17 mouse cellular contexts compared by ENCODE assay signal in the genomic region with DNA sequence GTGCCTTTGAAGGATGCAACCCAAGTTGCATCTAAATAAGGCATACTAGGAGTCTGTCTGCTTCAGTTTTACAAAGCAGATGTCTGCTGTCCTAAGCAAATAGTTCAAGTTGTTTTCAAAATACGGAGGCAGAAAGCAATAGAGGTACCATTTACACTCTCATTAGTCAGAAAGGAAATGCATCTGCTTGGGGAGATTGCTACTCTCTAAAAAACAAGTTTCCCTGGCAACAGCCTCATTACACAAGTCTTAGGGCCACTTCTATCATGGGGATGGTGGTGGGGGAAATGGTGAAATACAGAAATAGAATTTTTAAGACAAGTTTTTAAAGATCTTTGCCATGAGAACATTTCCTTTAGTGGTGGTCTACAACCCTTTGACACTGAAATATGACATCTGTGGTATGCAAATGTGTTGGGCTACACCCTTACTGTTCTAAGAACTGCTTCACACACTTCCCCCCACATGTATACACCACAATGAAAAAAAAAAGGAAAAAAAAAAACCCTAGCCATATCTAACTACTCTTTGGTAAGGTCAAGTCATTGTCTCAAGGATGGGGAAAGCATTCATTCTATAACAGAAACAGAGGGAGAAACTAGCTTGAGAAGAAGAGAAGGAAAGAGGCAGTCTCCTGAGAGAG. TPM values are rescaled to one million over a fixed set of nuclear protein-coding genes. Genes with fewer than 3 reads are reported as not detected.
DNase-seq lines count a peak whose midpoint lies in the region; ATAC-seq lines count a peak whose summit lies in the region.
"Had no signal": no experiment of that assay in that cellular context is flagged by ENCODE, and none has a peak within 500 bp of the region (broad histone marks: within the 10 kb centered on the region; RNA-seq: fewer than 3 reads in every experiment).

No protein-coding gene starts in this region.

- DNase-seq in CD4-positive helper T cell, adult 2 months (ENCODE audit: low read depth, low spot score) = peak; percentile 34
- DNase-seq in forebrain, embryonic 11.5 days (ENCODE audit: low spot score) = no peak
- DNase-seq in adrenal gland, adult (ENCODE audit: inconsistent age in 2 of 2, low spot score in 1 of 2) = no peak
- no peak for DNase-seq in cerebellum, adult 11 months
- no peak for DNase-seq in heart, embryonic 10.5 days (ENCODE audit: low spot score)
- DNase-seq: cerebellum, postnatal 10 days; heart, adult 18-20 months; heart, postnatal 4 days; liver; spleen, adult 18-20 months had no signal

- H3K27ac ChIP-seq in hindbrain, embryonic 12.5 days = 0 out of 2 replicates have a peak overlapping the region, but pooled peaks have one; percentile 23
- no peak overlapping the region for H3K27ac ChIP-seq in hindbrain, embryonic 16.5 days (ENCODE audit: low read depth, low read length)
- H3K27ac ChIP-seq in forebrain, embryonic 11.5 days (ENCODE audit: low read depth, low read length) = peak overlapping the region; percentile 68
- no peak overlapping the region for H3K27ac ChIP-seq in heart, embryonic 10.5 days
- H3K27ac ChIP-seq: embryonic facial prominence, embryonic 13.5 days; kidney, embryonic 15.5 days had no signal

- 10% methylated on average over 1 of the region's 1 CpGs for WGBS in hindbrain, embryonic 12.5 days
- WGBS in hindbrain, embryonic 16.5 days = 18% methylated on average over 1 of the region's 1 CpGs
- WGBS in forebrain, embryonic 11.5 days = 7% methylated on average over 1 of the region's 1 CpGs
- WGBS in heart, embryonic 10.5 days = 36% methylated on average over 1 of the region's 1 CpGs

- H3K9me3 ChIP-seq in hindbrain, embryonic 12.5 days (replicated peaks) = no peaks in the 10 kb centered on the region
- no peaks in the 10 kb centered on the region for H3K9me3 ChIP-seq in hindbrain, embryonic 16.5 days (ENCODE audit: control insufficient read depth, low read length)
- H3K9me3 ChIP-seq in forebrain, embryonic 11.5 days (ENCODE audit: control insufficient read depth, low read length) = no peaks in the 10 kb centered on the region
- H3K9me3 ChIP-seq in heart, embryonic 10.5 days = no peaks in the 10 kb centered on the region
- H3K9me3 ChIP-seq: embryonic facial prominence, embryonic 13.5 days; kidney, embryonic 15.5 days had no signal

- no peak overlapping the region for H3K4me3 ChIP-seq in hindbrain, embryonic 12.5 days
- H3K4me3 ChIP-seq in hindbrain, embryonic 16.5 days (ENCODE audit: low read length) = no peak overlapping the region
- no peak overlapping the region for H3K4me3 ChIP-seq in forebrain, embryonic 11.5 days (ENCODE audit: low read depth, low read length)
- H3K4me3 ChIP-seq in heart, embryonic 10.5 days = no peak overlapping the region
- H3K4me3 ChIP-seq: embryonic facial prominence, embryonic 13.5 days; kidney, embryonic 15.5 days; myocyte had no signal

- H3K27me3 ChIP-seq in hindbrain, embryonic 12.5 days = no peaks in the 10 kb centered on the region
- H3K27me3 ChIP-seq in hindbrain, embryonic 16.5 days (replicated peaks; ENCODE audit: control insufficient read depth, insufficient read depth, low read length) = no peaks in the 10 kb centered on the region
- H3K27me3 ChIP-seq in forebrain, embryonic 11.5 days (ENCODE audit: control insufficient read depth, insufficient read depth, low read length) = no peaks in the 10 kb centered on the region
- H3K27me3 ChIP-seq in heart, embryonic 10.5 days (ENCODE audit: insufficient read depth, poor library complexity, severe bottlenecking) = no peaks in the 10 kb centered on the region
- H3K27me3 ChIP-seq: embryonic facial prominence, embryonic 13.5 days; kidney, embryonic 15.5 days had no signal

- no peak overlapping the region for H3K4me2 ChIP-seq in hindbrain, embryonic 12.5 days (replicated peaks)
- no peak overlapping the region for H3K4me2 ChIP-seq in hindbrain, embryonic 16.5 days (ENCODE audit: low read length)
- H3K4me2 ChIP-seq in forebrain, embryonic 11.5 days (ENCODE audit: low read depth, low read length, severe bottlenecking) = no peak overlapping the region
- H3K4me2 ChIP-seq: embryonic facial prominence, embryonic 13.5 days; kidney, embryonic 15.5 days had no signal

- peak; percentile 35; the same call in 1 of the 2 replicates for ATAC-seq in hindbrain, embryonic 12.5 days (ENCODE audit: low FRiP score)
- no peak for ATAC-seq in hindbrain, embryonic 16.5 days
- peak; percentile 63 for ATAC-seq in forebrain, embryonic 11.5 days (replicated peaks; ENCODE audit: low FRiP score)
- peak; percentile 73 for ATAC-seq in megakaryocyte progenitor cell, adult 5-6 weeks (replicated peaks; ENCODE audit: poor library complexity)
- ATAC-seq: lung, postnatal 0 days had no signal

- no peaks in the 10 kb centered on the region for H3K36me3 ChIP-seq in hindbrain, embryonic 12.5 days
- H3K36me3 ChIP-seq in hindbrain, embryonic 16.5 days (ENCODE audit: control insufficient read depth, insufficient read depth, low read length) = no peaks in the 10 kb centered on the region
- no peaks in the 10 kb centered on the region for H3K36me3 ChIP-seq in forebrain, embryonic 11.5 days (ENCODE audit: control insufficient read depth, insufficient read depth, low read length)
- no peaks in the 10 kb centered on the region for H3K36me3 ChIP-seq in heart, embryonic 10.5 days
- H3K36me3 ChIP-seq: embryonic facial prominence, embryonic 13.5 days; kidney, embryonic 15.5 days had no signal

- no peak overlapping the region for H3K9ac ChIP-seq in hindbrain, embryonic 12.5 days
- no peak overlapping the region for H3K9ac ChIP-seq in hindbrain, embryonic 16.5 days (ENCODE audit: low read depth, low read length)
- H3K9ac ChIP-seq in forebrain, embryonic 11.5 days (ENCODE audit: low read length) = no peak overlapping the region
- H3K9ac ChIP-seq: embryonic facial prominence, embryonic 13.5 days; kidney, embryonic 15.5 days had no signal

- peaks cover 2% of the 10 kb centered on the region; the same call in 1 of the 2 replicates for H3K4me1 ChIP-seq in hindbrain, embryonic 12.5 days
- no peaks in the 10 kb centered on the region; the same call in 1 of the 2 replicates for H3K4me1 ChIP-seq in hindbrain, embryonic 16.5 days (ENCODE audit: control insufficient read depth, insufficient read depth, low read depth, low read length)
- H3K4me1 ChIP-seq in forebrain, embryonic 11.5 days (replicated peaks; ENCODE audit: control insufficient read depth, insufficient read depth, low read length) = peaks cover 4% of the 10 kb centered on the region; the same call in 1 of the 2 replicates
- H3K4me1 ChIP-seq in heart, embryonic 10.5 days = no peaks in the 10 kb centered on the region
- H3K4me1 ChIP-seq: embryonic facial prominence, embryonic 13.5 days; kidney, embryonic 15.5 days had no signal

RNA-seq across cellular contexts. Expression of gene D1Ertd622e, which starts 38.5 kb away (rescaled TPM):
- 34.0 and 37.8 TPM in 2 replicates for polyA plus RNA-seq in hindbrain, embryonic 12.5 days (2016; fragmentation: Nextera tagmentation; extraction: Ambion mirVana)
- 59.7 and 60.5 TPM in 2 replicates for polyA plus RNA-seq in hindbrain, embryonic 16.5 days (2015; fragmentation: Nextera tagmentation; extraction: Ambion mirVana)
- polyA plus RNA-seq in forebrain, embryonic 11.5 days (2014; fragmentation: Nextera tagmentation; extraction: Ambion mirVana) = 46.2 and 46.8 TPM in 2 replicates
- total RNA-seq in megakaryocyte progenitor cell, adult 5-6 weeks (2015) = 33.0 and 35.2 TPM in 2 replicates
- total RNA-seq in megakaryocyte progenitor cell, adult 5-6 weeks (2017) = 40.5 and 40.9 TPM in 2 replicates
- 9.3 and 12.1 TPM in 2 replicates for polyA plus RNA-seq in heart, embryonic 10.5 days (2016; fragmentation: Nextera tagmentation; extraction: Ambion mirVana)

Comparison
In these comparisons a context has a peak if more than half of its experiments do, and no peak if none do; other contexts are left out.
1. H3K27ac ChIP-seq: peak in hindbrain, embryonic 12.5 days (single experiment) and forebrain, embryonic 11.5 days (single experiment); none in hindbrain, embryonic 16.5 days (single experiment) and heart, embryonic 10.5 days (single experiment).